Mouse (Mus musculus) cerebellum, postnatal 25 days (tissue): ENCODE data around the gene Lpcat1.

Experiments
- DNase-seq, 2 experiments: peaks; one replicate each; pipeline ENCODE4 v3.0.0; 2021; ENCODE audit warnings: mixed read lengths in 2 of 2

The Lpcat1 gene

GRCm38 (mm10) chr13:73482476-73482875, 15.5 kb downstream of the Lpcat1 start:
- no peak for DNase-seq

DNA sequence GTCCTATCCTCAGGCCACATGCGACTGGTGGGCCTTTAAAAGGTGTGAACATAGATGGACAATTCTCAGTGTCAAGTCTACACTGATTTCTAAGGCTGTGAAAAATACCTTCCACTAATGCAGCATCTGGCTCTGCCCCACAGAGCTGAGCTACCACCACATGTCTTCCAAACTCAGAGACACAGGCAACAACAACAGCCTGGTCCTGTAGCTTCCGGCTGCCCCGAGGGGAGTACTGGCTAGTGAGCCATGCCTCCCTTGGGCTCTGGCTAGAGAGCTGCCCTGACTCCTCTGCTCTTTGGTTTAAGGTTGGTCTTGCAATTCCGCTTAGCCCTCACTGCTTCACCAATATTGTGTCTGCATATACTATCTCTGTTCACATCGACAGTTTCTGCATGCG, 16.3 kb downstream of the Lpcat1 start:
- no peak for DNase-seq

DNA sequence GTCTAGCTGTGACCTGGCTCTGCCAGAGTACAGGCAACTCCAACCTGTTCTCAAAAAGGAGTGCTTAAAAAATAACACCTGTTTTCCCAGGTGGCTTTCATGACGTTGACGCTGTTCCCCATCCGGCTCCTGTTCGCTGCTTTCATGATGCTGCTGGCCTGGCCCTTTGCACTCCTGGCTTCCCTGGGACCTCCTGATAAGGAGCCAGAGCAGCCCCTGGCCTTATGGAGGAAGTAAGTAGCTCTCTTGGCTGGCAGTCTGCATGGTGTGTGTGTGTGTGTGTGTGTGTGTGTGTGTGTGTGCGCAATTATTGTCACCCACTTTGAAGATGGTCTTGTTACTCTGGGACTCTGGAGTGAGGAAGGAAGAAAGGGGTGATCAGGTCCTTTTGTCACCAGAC, 17.2 kb downstream of the Lpcat1 start:
- no peak for DNase-seq

DNA sequence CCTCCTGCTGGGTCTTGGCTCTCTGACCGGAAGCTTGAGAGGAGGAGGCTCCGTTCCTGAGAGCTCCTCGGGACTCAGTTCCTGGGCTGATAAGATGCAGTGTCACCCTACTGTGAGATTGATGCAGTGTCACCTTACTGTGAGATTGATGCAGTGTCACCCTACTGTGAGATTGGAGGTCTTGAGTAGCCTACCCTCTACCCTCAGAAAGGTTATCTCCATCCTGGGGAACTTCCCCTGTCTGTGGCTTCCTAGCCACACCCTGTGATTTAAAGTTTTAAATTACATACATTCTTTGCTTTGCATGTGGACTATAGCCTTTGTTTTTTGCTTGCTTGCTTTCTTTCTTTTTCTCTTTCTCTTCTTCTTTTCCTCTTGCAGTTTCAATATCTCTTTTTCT, 21.1 kb downstream of the Lpcat1 start:
- no peak for DNase-seq

GRCm38 (mm10) chr13:73488707-73489106, 21.7 kb downstream of the Lpcat1 start:
- no peak for DNase-seq

DNA sequence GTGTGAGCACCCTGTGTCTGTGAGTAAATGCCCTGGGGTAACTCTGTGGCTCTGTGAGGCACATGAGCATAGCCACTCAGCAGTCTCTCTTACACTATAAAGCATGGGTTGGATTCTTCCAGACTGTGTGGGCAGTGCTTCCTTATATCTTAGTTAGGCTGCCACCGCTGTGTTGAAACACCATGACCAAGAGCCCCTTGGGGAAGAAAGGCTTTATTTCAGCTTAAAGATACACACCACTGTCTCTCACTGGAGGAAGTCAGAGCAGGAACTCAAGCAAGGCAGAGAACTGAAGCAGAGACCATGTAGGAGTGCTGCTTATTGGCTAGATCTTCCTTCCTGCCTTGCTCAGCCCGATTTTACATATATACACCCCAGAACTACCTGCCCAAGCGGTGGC, 23.0 kb downstream of the Lpcat1 start:
- no peak for DNase-seq

GRCm38 (mm10) chr13:73490564-73491170, 23.7 kb downstream of the Lpcat1 start:
- DNase-seq = peak; percentile 83 to 85

- no peak for DNase-seq
These were observed 26.2 kb downstream of the Lpcat1 start for GRCm38 (mm10) chr13:73493183-73493582.

DNA sequence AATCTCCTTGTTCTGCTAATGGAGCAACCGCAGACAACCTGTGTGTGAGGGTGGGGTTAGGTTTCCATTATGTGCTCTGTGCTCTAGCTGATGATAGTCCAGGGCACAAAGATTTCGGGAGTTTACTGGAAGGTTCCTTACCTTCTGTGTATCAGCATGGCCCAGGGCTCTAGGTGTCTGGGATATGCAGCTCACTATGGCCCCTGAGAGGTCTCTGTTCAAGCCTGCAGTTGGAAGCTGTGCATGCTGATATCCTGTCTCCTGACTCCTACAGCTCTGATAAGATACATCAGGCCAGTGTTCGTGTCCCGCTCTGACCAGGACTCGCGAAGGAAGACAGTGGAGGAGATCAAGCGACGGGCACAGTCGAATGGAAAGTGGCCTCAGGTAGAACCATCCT, 27.5 kb downstream of the Lpcat1 start:
- no peak for DNase-seq

DNA sequence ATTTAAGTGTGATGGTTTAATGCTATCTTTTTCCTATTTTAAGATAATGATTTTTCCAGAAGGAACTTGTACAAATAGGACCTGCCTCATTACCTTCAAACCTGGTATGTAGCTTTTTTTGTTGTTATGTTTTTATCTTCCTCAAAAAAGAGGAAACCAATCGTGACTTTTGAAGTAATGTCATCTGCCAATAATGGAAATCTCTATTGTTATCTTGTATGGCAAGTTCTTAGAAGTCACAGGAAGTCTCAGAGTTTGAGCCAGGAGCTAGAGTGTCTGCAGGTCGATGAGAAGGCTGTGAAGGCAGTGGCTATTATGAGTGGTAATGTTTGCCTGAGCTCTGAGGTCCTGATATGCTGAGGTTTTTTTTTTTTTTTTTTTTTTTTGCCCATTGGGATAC, 29.1 kb downstream of the Lpcat1 start:
- no peak for DNase-seq

DNA sequence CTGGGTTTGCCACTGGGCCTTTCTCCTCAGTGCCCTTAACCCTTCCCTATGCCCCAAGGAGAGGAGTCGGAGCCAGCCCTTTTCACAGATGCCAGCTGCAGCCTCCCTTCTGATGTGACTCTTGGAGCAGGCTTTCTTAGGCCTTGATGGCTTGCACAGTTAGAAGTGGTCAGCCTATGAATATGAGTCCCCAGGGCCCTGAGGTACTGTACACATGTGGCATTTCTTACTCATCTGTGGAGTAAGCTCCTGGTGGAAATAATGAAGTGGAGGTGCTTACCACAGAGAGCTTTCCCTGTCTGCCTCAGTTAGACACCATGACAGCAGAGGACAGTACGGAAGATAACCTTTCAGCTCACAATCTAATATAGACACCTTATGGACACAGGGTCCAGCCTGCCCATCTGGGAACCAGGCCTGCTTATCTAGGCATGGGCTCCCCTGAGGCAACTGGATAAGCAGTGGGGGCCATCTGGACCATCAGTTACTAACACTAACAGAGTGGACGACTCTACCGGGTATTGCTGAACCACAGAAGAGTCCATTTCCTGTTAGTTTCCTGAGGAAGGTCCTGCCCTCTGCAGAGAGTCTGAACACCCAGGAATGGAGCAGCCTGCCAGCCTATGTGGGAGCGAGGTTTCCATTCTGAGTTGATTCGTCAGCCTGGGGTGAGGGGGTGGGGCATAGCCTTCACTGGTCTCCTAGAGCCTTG, 33.1 kb downstream of the Lpcat1 start:
- DNase-seq = no peak

- peak in 1 of 2 experiments; percentile 40 for DNase-seq
These were observed 35.7 kb downstream of the Lpcat1 start for GRCm38 (mm10) chr13:73502719-73503118.

GRCm38 (mm10) chr13:73505686-73506467, 38.9 kb downstream of the Lpcat1 start:
- DNase-seq = peak; percentile 84 to 89

DNA sequence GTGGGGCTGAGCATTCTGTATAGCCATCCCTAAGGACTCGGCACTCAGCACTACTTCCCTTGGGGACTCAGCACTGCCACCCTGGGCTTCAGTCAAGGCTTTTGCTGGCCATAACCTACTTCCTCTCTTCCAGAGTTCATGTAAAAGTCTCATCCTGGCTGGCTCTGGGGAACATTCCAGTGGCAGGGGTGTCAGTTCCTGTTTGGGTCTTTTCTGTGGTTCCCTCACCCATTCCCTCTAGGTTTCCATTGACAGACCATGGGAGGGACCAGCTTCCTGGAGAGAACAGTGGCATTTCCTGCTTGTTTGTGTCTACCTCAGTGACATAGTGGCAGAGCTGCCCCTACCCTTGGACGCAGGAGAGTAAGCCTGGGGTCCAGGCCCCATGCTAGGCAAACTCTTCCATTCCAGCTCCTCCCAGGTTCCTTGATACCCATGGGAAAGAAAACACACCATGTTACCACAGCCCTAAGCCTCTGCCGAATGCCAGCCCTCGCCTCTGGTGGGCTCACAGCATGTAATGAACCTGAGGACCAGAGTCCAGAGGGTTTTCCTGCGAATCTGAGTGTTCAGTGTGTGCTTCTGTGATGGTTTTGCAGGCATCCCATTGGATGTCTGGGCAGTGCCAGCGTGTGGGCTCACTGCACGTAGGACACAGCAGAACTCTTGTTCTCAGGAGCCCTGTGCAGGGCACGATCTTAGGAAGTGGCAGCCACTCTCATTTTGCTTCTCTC, 42.0 kb downstream of the Lpcat1 start:
- DNase-seq = no peak

- peak; percentile 61 to 72 for DNase-seq
These were observed 42.9 kb downstream of the Lpcat1 start for GRCm38 (mm10) chr13:73509869-73510268.

GRCm38 (mm10) chr13:73512776-73513673, 46.0 kb downstream of the Lpcat1 start:
- DNase-seq = peak; percentile 75 to 85

DNA sequence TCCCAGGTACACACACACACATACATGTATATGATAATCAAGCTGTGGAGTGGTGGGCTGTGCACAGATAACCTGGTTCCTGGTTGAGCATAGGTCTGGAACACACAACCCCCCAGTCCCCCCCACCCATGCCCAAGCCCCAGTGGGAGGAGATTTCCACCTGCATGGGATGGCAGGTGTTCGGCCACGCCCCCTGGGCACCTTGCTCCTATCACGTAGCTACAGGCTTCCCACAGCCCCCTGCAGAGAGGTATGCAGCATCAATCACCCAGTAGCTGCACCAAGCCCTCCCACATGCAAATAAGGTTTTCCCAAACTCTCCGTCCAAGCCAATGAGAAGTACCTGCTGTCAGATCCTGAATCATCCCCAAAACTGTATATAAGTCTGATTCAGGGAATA, 49.9 kb downstream of the Lpcat1 start:
- no peak for DNase-seq

GRCm38 (mm10) chr13:73533716-73534115, 66.7 kb downstream of the Lpcat1 start:
- DNase-seq = no peak

- no peak for DNase-seq
These were observed 68.3 kb downstream of the Lpcat1 start for GRCm38 (mm10) chr13:73535287-73535686.

- peak; percentile 13 to 25 for DNase-seq
These were observed 69.4 kb downstream of the Lpcat1 start, which contains the start of gene Slc6a3 for GRCm38 (mm10) chr13:73536403-73536821. Slc6a3 (plus strand) TSS chr13:73536747.

GRCm38 (mm10) chr13:73536824-73537223, 69.8 kb downstream of the Lpcat1 start:
- DNase-seq = no peak

- no peak for DNase-seq
These were observed 97.2 kb downstream of the Lpcat1 start for GRCm38 (mm10) chr13:73564201-73564600.
